Mouse (Mus musculus) G1E (cell line): Measurements from ENCODE around the gene Gm43552.

Source experiments
- CTCF ChIP-seq: IDR thresholded peaks from 2 replicates; pipeline ENCODE4 v1.5.1; 2012; ENCODE audit warnings: low read depth, low read length, inconsistent platforms, mixed read lengths
- GATA1 ChIP-seq: IDR thresholded peaks from 2 replicates; pipeline ENCODE4 v1.6.1; 2012; ENCODE audit warnings: borderline replicate concordance, low read length, inconsistent platforms, mixed read lengths
- POLR2AphosphoS5 ChIP-seq: IDR thresholded peaks from 2 replicates; pipeline ENCODE4 v1.6.1; 2012; ENCODE audit warnings: low read depth, low read length, inconsistent platforms; ENCODE audit not compliant: insufficient replicate concordance
- TAL1 ChIP-seq: conservative IDR thresholded peaks from 2 replicates; pipeline ENCODE4 v1.6.1; 2012; ENCODE audit warnings: low read depth, low read length, inconsistent platforms, mixed read lengths

DNA sequence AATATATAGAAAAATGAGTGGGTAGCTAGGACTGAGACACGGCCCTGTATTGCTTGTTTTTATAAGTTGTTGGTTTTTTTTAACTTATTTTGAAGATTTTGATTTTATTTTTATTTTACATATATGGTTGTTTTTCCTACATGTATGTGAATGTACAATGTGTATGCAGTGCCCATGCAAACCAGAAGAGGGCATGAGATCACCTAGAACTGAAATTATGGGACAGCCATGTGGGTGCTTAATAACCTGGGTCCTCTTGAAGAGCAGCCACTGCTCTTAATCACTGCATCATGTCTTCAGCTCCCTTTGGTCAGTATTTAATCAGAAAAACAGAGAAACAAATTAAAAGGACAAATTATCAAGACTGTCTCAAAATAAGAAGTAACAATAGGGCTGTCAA is 29.2 kb upstream of the Gm43552 start:
- TF ChIP-seq TAL1 (no peak), GATA1 (no peak), CTCF (no peak), POLR2AphosphoS5 (no peak)
